In genomic region chr12:9570496-9570995, GRCm38 (mm10) we compare ENCODE assay signal across 7 mouse cellular contexts. TPM values are rescaled to one million over a fixed set of nuclear protein-coding genes. Genes with fewer than 3 reads are reported as not detected.
DNase-seq lines count a peak whose midpoint lies in the region; ATAC-seq and TF ChIP-seq lines count a peak whose summit lies in the region.

No protein-coding gene starts in this region.

- no peak for TF ChIP-seq POLR2A in testis, adult 2 months (IDR thresholded peaks at IDR 0.05; ENCODE audit: control insufficient read depth, low read depth, low read length)

- H3K36me3 ChIP-seq in testis, adult 2 months (ENCODE audit: control insufficient read depth, insufficient read depth, low read length) = no peaks in the 10 kb centered on the region
- H3K36me3 ChIP-seq in liver, postnatal 0 days (replicated peaks; ENCODE audit: insufficient read depth, low read length) = no peaks in the 10 kb centered on the region

- H3K4me3 ChIP-seq in testis, adult 2 months (ENCODE audit: control insufficient read depth, low read depth, low read length) = peak overlapping the region; percentile 53
- peak overlapping the region; percentile 52 for H3K4me3 ChIP-seq in liver, postnatal 0 days (ENCODE audit: low read depth, low read length)

- peaks cover 6% of the 10 kb centered on the region for H3K4me1 ChIP-seq in testis, adult 2 months (ENCODE audit: control insufficient read depth, insufficient read depth, low read length)
- peaks cover 3% of the 10 kb centered on the region; the same call in 1 of the 2 replicates for H3K4me1 ChIP-seq in liver, postnatal 0 days (ENCODE audit: insufficient read depth)

- TF ChIP-seq CTCF in testis, adult 2 months (IDR thresholded peaks at IDR 0.05; ENCODE audit: control insufficient read depth, insufficient read depth, insufficient replicate concordance, low read depth, low read length) = no peak
- no peak for TF ChIP-seq CTCF in liver, postnatal 0 days (IDR thresholded peaks at IDR 0.05; ENCODE audit: low read depth)

- intact Hi-C loops in heart, postnatal 10 days (cut with DNase I) = loop anchor here (1.0 to 10.0 kb wide), 7 partner anchors 403 to 1018 kb away; partner anchors contain the start of gene Pum2
- intact Hi-C loops in left cerebral cortex, postnatal 10 days (cut with DNase I) = loop anchor here (2.0 to 5.0 kb wide), 5 partner anchors 518 to 1017 kb away; no protein-coding TSS in a partner anchor

- H3K27me3 ChIP-seq in testis, adult 2 months (ENCODE audit: control insufficient read depth, insufficient read depth, low read length) = peaks cover 2% of the 10 kb centered on the region; the same call in 1 of the 2 replicates
- peaks cover 54% of the 10 kb centered on the region for H3K27me3 ChIP-seq in liver, postnatal 0 days (ENCODE audit: insufficient read depth, low read length)

- H3K4me2 ChIP-seq in liver, postnatal 0 days (ENCODE audit: low read depth, low read length) = peak overlapping the region; percentile 73

- TF ChIP-seq EP300 in liver, postnatal 0 days (IDR thresholded peaks at IDR 0.05; ENCODE audit: low read depth) = no peak

- no peak for DNase-seq in testis, postnatal 10 days (ENCODE audit: low spot score)
- DNase-seq in heart, postnatal 10 days = peak; percentile 30 to 31
- DNase-seq in liver, postnatal 0 days = no peak
- no peak for DNase-seq in B cell, adult 2 months
- DNase-seq in left cerebral cortex, postnatal 10 days (ENCODE audit: extremely low spot score in 1 of 2, low spot score in 2 of 2) = no peak
- DNase-seq in testis, postnatal 14 days (ENCODE audit: low spot score) = no peak

- H3K27ac ChIP-seq in testis, adult 2 months (ENCODE audit: control insufficient read depth, insufficient read depth, low read depth, low read length) = peak overlapping the region; percentile 32
- H3K27ac ChIP-seq in liver, postnatal 0 days (ENCODE audit: low read depth) = no peak overlapping the region

- H3K9me3 ChIP-seq in liver, postnatal 0 days (ENCODE audit: low read length) = no peaks in the 10 kb centered on the region

- no peak overlapping the region for H3K9ac ChIP-seq in liver, postnatal 0 days (replicated peaks)

- WGBS in liver, postnatal 0 days (ENCODE audit: insufficient replicate concordance) = under 1% methylated on average over 17 of the region's 17 CpGs

- no peak for ATAC-seq in liver, postnatal 0 days

RNA-seq across cellular contexts. Expression of gene Osr1, which starts 0.6 kb away (rescaled TPM):
- polyA plus RNA-seq in testis, adult 2 months (2012; rRNA removed) = 3.9 and 4.5 TPM in 2 replicates
- total RNA-seq in heart, postnatal 10 days (2021) = 10 to 100 TPM in 1 of 2 experiments, 1 to 10 TPM in 1; 8.9 to 11.3 TPM
- polyA plus RNA-seq in liver, postnatal 0 days (2015; fragmentation: Nextera tagmentation; extraction: Ambion mirVana) = 0.12 and 0.27 TPM in 2 replicates
- 1 to 10 TPM; 4.1 to 4.6 TPM for total RNA-seq in left cerebral cortex, postnatal 10 days (2021)

Comparison
In these comparisons a context has a peak if more than half of its experiments do, and no peak if none do; other contexts are left out.
1. DNase-seq: peak in heart, postnatal 10 days (2 of 2); none in testis, postnatal 10 days (single experiment), liver, postnatal 0 days (single experiment), B cell, adult 2 months (0 of 2), left cerebral cortex, postnatal 10 days (0 of 2) and testis, postnatal 14 days (single experiment).